Mouse (Mus musculus): ENCODE results near the gene Vmn1r90. TPM values are rescaled to one million over a fixed set of nuclear protein-coding genes. Genes with fewer than 3 reads are reported as not detected.
"Not testable (repeated sequence)": the region's sequence is repeated elsewhere in the genome, so short reads cannot be mapped to it uniquely, and the experiment has no call there.

Vmn1r90 gene
- under 0.01 and 0.09 TPM in 2 replicates for total RNA-seq (2014; rRNA removed)
- polyA plus RNA-seq (2012; rRNA removed) = not detected in 2 replicates

- Histone ChIP-seq H3K27ac (replicated peaks; ENCODE audit: insufficient read depth, low read depth, low read length) (no peak within 1 kb of the TSS), H3K9ac (ENCODE audit: low read depth, low read length) (no peak within 1 kb of the TSS), H3K4me1 (ENCODE audit: control insufficient read depth, insufficient read depth, low read length) (no peaks in the 10 kb centered on the region), H3K4me3 (ENCODE audit: insufficient read depth, low read depth, low read length) (no peak within 1 kb of the TSS), H3K79me2 (ENCODE audit: control insufficient read depth, insufficient read depth, low read length) (no peaks in the 10 kb centered on the region), H3K27me3 (ENCODE audit: control insufficient read depth, insufficient read depth, low read length) (no peaks in the 10 kb centered on the region), H3K36me3 (ENCODE audit: control insufficient read depth, insufficient read depth, low read length) (peaks cover 5% of the 10 kb centered on the region)
- 57% methylated on average over 1 of the region's 1 CpGs for WGBS
- no peak for DNase-seq (ENCODE audit: extremely low read depth, low read depth, low spot score)
- no peak for TF ChIP-seq CTCF (IDR thresholded peaks at IDR 0.05; ENCODE audit: low read depth, low read length)
- no peak for TF ChIP-seq POLR2A (IDR thresholded peaks at IDR 0.05; ENCODE audit: extremely low read depth, insufficient read depth, low read length)
Measured at GRCm38 (mm10) chr7:14563406-14563805, at the start of gene Vmn1r90. Vmn1r90 (minus strand) TSS chr7:14563506.

DNA sequence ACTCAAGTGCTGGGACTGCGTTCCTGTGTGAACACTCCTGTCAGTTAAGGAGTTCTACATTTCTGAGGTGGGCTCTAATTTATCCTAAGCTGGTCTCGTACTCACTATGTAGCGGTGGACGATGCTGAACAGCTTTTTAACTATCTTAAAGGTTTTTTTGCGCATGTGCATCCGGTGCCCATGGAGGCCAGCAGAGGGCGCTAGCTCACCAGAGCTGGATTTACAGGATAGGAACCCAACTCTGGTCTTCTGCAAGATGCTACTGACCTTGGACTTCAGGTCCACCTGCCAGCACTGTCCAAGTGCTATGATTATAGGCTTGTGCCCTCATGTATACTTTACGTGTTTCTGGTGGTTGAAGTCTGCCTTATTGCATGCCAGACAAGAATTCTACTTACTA is 29.7 kb upstream of the Vmn1r90 start:
- H3K27ac ChIP-seq (replicated peaks; ENCODE audit: insufficient read depth, low read depth, low read length); H3K4me3 ChIP-seq (ENCODE audit: insufficient read depth, low read depth, low read length); H3K36me3 ChIP-seq (ENCODE audit: control insufficient read depth, insufficient read depth, low read length); H3K9ac ChIP-seq (ENCODE audit: low read depth, low read length); H3K27me3 ChIP-seq (ENCODE audit: control insufficient read depth, insufficient read depth, low read length); H3K79me2 ChIP-seq (ENCODE audit: control insufficient read depth, insufficient read depth, low read length); H3K4me1 ChIP-seq (ENCODE audit: control insufficient read depth, insufficient read depth, low read length); DNase-seq (ENCODE audit: extremely low read depth, low read depth, low spot score): not testable (repeated sequence)
- TF ChIP-seq CTCF (IDR thresholded peaks at IDR 0.05; ENCODE audit: low read depth, low read length) = peak; percentile 68
- 44% methylated on average over 8 of the region's 8 CpGs for WGBS

DNA sequence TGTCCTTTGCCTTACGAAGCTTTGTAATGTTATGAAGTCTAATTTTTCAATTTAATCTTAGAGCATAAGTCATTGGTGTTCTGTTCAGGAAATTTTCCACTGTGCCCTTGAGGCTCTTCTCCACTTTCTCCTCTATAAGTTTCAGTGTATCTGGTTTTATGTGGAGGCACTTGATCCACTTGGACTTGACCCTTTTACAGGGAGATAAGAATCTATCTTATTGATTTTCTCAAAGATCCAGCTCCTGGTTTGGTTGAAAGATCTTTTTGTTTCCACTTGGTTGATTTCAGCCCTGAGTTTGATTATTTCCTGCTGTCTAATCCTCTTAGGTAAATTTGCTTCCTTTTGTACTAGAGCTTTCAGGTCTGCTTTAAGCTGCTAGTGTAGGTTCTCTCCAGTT is 11.0 kb downstream of the Vmn1r90 start:
- Histone ChIP-seq H3K27ac (replicated peaks; ENCODE audit: insufficient read depth, low read depth, low read length) (no peak overlapping the region), H3K27me3 (ENCODE audit: control insufficient read depth, insufficient read depth, low read length) (no peaks in the 10 kb centered on the region), H3K36me3 (ENCODE audit: control insufficient read depth, insufficient read depth, low read length) (peaks cover 11% of the 10 kb centered on the region), H3K4me3 (ENCODE audit: insufficient read depth, low read depth, low read length) (no peak overlapping the region), H3K4me1 (ENCODE audit: control insufficient read depth, insufficient read depth, low read length) (no peaks in the 10 kb centered on the region), H3K79me2 (ENCODE audit: control insufficient read depth, insufficient read depth, low read length) (no peaks in the 10 kb centered on the region), H3K9ac (ENCODE audit: low read depth, low read length) (no peak overlapping the region)
- peak; percentile 57 for DNase-seq (ENCODE audit: extremely low read depth, low read depth, low spot score)
- 83% methylated on average over 1 of the region's 1 CpGs for WGBS
- TF ChIP-seq CTCF (IDR thresholded peaks at IDR 0.05; ENCODE audit: low read depth, low read length) (no peak), POLR2A (IDR thresholded peaks at IDR 0.05; ENCODE audit: extremely low read depth, insufficient read depth, low read length) (no peak)

- WGBS = 9% methylated on average over 1 of the region's 1 CpGs
Measured at GRCm38 (mm10) chr7:14525280-14525679, 38.0 kb downstream of the Vmn1r90 start.

GRCm38 (mm10) chr7:14522636-14523035 is 40.7 kb downstream of the Vmn1r90 start:
- no peaks in the 10 kb centered on the region for H3K27me3 ChIP-seq (ENCODE audit: control insufficient read depth, insufficient read depth, low read length)
- TF ChIP-seq POLR2A (IDR thresholded peaks at IDR 0.05; ENCODE audit: extremely low read depth, insufficient read depth, low read length) (no peak), CTCF (IDR thresholded peaks at IDR 0.05; ENCODE audit: low read depth, low read length) (no peak)
- WGBS = 25% methylated on average over 1 of the region's 1 CpGs
- no peak overlapping the region for H3K4me3 ChIP-seq (ENCODE audit: insufficient read depth, low read depth, low read length)
- peaks cover 21% of the 10 kb centered on the region for H3K36me3 ChIP-seq (ENCODE audit: control insufficient read depth, insufficient read depth, low read length)
- H3K79me2 ChIP-seq (ENCODE audit: control insufficient read depth, insufficient read depth, low read length) = peaks cover 4% of the 10 kb centered on the region; the same call in 1 of the 2 replicates
- H3K9ac ChIP-seq (ENCODE audit: low read depth, low read length) = no peak overlapping the region
- peaks cover 25% of the 10 kb centered on the region for H3K4me1 ChIP-seq (ENCODE audit: control insufficient read depth, insufficient read depth, low read length)
- DNase-seq (ENCODE audit: extremely low read depth, low read depth, low spot score) = peak; percentile 100
- H3K27ac ChIP-seq (replicated peaks; ENCODE audit: insufficient read depth, low read depth, low read length) = peak overlapping the region; percentile 100

More at GRCm38 (mm10) chr7:14525280-14525679, 38.0 kb downstream of the Vmn1r90 start:
- peaks cover 35% of the 10 kb centered on the region for H3K4me1 ChIP-seq (ENCODE audit: control insufficient read depth, insufficient read depth, low read length)
- peaks cover 37% of the 10 kb centered on the region for H3K36me3 ChIP-seq (ENCODE audit: control insufficient read depth, insufficient read depth, low read length)
- H3K9ac ChIP-seq (ENCODE audit: low read depth, low read length) = peak overlapping the region; percentile 47
- DNase-seq (ENCODE audit: extremely low read depth, low read depth, low spot score) = peak; percentile 100
- H3K4me3 ChIP-seq (ENCODE audit: insufficient read depth, low read depth, low read length) = no peak overlapping the region
- no peaks in the 10 kb centered on the region for H3K27me3 ChIP-seq (ENCODE audit: control insufficient read depth, insufficient read depth, low read length)
- peak overlapping the region; percentile 100 for H3K27ac ChIP-seq (replicated peaks; ENCODE audit: insufficient read depth, low read depth, low read length)
- peaks cover 4% of the 10 kb centered on the region; the same call in 1 of the 2 replicates for H3K79me2 ChIP-seq (ENCODE audit: control insufficient read depth, insufficient read depth, low read length)
- TF ChIP-seq POLR2A (IDR thresholded peaks at IDR 0.05; ENCODE audit: extremely low read depth, insufficient read depth, low read length) (no peak), CTCF (IDR thresholded peaks at IDR 0.05; ENCODE audit: low read depth, low read length) (no peak)

DNA sequence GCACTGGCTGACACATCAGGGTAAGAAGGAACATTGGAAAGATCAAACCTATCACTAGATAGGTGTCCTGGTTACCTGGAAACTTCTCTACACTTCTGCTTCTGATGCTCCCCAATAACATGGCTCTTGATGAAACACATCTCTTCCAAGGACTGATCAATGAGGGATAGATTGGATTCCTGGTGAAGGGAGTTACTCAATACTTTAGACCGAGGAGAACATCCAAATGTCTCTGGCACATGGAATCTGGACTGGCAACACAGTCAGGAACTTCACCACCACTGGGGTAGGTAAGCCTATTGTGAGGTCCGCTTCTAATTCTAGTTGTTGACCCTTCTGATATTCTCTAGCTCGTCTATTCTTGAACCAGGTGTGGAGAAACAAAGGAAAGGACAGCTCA is 45.0 kb downstream of the Vmn1r90 start:
- H3K36me3 ChIP-seq (ENCODE audit: control insufficient read depth, insufficient read depth, low read length) = 0 out of 2 replicates have a peak, but pooled peaks cover 1% of the 10 kb centered on the region
- H3K9ac ChIP-seq (ENCODE audit: low read depth, low read length) = peak overlapping the region; percentile 82
- H3K27ac ChIP-seq (replicated peaks; ENCODE audit: insufficient read depth, low read depth, low read length) = peak overlapping the region; percentile 98
- no peak for TF ChIP-seq CTCF (IDR thresholded peaks at IDR 0.05; ENCODE audit: low read depth, low read length)
- no peak for TF ChIP-seq POLR2A (IDR thresholded peaks at IDR 0.05; ENCODE audit: extremely low read depth, insufficient read depth, low read length)
- peaks cover 8% of the 10 kb centered on the region for H3K4me1 ChIP-seq (ENCODE audit: control insufficient read depth, insufficient read depth, low read length)
- H3K79me2 ChIP-seq (ENCODE audit: control insufficient read depth, insufficient read depth, low read length) = no peaks in the 10 kb centered on the region; the same call in 1 of the 2 replicates
- peak; percentile 98 for DNase-seq (ENCODE audit: extremely low read depth, low read depth, low spot score)
- H3K4me3 ChIP-seq (ENCODE audit: insufficient read depth, low read depth, low read length) = peak overlapping the region; percentile 50
- H3K27me3 ChIP-seq (ENCODE audit: control insufficient read depth, insufficient read depth, low read length) = no peaks in the 10 kb centered on the region
- 16% methylated on average over 3 of the region's 3 CpGs for WGBS

Other genes with a start within 250 kb of the Vmn1r90 start
- gene Obox8, start 229.9 kb downstream of the Vmn1r90 start, total RNA-seq (2014; rRNA removed) = 0.34 TPM in 1 of 2 replicates, not detected in the other
- not detected in 2 replicates for gene Obox8, start 229.9 kb downstream of the Vmn1r90 start, polyA plus RNA-seq (2012; rRNA removed)
- gene Sult2a8, start 116.7 kb downstream of the Vmn1r90 start, total RNA-seq (2014; rRNA removed) = 475 and 1,177 TPM in 2 replicates
- 79.7 and 126 TPM in 2 replicates for gene Sult2a8, start 116.7 kb downstream of the Vmn1r90 start, polyA plus RNA-seq (2012; rRNA removed)
- 3.1 and 25.4 TPM in 2 replicates for gene Sult2a7, start 69.3 kb downstream of the Vmn1r90 start, total RNA-seq (2014; rRNA removed)
- gene Sult2a7, start 69.3 kb downstream of the Vmn1r90 start, polyA plus RNA-seq (2012; rRNA removed) = 0.70 and 6.6 TPM in 2 replicates
- not detected in 2 replicates for gene Obox7, start 96.0 kb upstream of the Vmn1r90 start, total RNA-seq (2014; rRNA removed)
- not detected in 2 replicates for gene Obox7, start 96.0 kb upstream of the Vmn1r90 start, polyA plus RNA-seq (2012; rRNA removed)

Data from liver, adult 2 months (tissue).